Mouse (Mus musculus) retina, adult 2 months (tissue): ENCODE measurements around the gene Pcp2.

Source experiments
- DNase-seq: peaks from one replicate; pipeline ENCODE4 v3.0.0-alpha.2; 2012; ENCODE audit warnings: low read depth, low spot score

Gene Pcp2

DNA sequence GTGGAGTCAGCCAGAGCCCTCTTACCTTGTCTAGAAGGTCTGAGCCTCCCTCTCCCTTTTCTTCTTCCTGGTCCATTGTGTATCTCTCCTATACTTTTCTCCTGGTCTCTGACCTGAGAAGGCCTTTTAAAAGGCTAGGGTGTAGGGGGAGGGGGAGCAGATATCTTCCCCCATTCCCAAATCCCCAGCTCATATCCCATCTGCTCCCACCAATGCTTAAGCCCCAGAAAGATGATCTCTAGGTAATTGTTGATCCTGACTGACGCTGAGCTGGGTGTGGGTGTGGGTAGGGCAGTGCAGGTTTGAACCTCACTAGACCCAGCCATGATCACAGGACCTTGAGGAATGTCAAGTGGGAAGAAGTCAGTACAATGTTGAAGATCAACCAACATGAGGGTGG, at the start of gene Pcp2:
Pcp2 (minus strand) TSS at position 101 of the 400 bp plus-strand sequence.
- DNase-seq: no peak

DNA sequence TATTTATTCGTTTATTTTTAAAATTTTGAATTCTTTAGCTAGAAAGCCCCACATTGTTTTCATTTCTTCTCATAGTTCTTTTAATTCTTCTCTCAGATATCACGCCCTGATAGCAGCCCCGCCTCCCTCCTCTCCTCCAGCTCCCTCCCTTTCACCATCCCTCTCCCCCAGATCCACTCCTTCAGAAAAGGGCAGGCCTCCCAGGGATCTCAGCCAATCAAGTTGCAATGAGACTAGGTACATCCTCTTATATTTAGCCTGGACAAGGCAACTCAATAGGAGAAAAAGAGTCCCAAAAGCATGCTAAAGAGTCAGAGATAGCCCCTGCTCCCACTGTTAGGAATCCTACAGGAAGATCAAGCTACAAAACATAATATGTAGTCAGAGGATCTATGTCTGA, 49.3 kb upstream of the Pcp2 start:
- DNase-seq: no peak

- DNase-seq: peak; percentile 65
Observed at GRCm38 (mm10) chr8:3671980-3672491, 46.7 kb upstream of the Pcp2 start, which contains the start of gene Fcor. Fcor (minus strand) TSS chr8:3672362.

DNA sequence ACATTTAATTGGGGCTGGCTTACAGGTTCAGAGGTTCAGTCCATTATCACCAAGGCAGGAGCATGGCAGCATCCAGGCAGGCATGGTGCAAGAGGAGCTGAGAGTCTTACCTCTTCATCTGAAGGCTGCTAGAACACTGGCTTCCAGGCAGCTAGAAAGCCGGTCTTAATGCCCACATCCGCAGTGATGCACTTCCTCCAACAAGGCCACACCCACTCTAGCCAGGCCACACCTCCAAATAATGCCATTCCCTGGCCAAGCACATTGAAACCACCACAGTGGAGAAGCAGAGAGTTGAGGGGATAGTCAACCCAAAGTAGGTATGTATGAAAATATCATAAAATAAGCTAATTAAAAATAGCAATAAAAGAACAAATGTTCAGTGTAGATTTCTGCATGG, 45.0 kb upstream of the Pcp2 start:
- DNase-seq: no peak

DNA sequence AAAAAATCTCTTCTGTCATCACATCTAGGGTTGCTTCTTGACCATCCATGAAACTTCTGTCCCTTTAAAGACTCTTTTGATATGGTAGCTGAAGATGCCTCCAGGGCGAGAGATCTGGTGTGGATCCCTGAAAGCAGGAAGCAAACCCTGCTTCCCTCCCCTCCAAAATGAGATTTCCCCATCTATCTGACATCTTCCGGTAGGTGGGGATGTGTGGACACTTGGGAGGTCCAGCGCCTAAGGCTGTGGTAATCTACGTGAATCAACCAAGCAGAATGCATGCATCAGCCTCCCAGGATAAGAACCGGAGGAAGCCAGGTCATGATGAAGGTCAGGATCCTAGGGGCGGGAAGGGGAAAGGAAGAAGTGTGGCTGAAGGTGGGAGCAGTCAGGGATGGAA, 40.2 kb upstream of the Pcp2 start, which contains the start of gene Mcemp1:
Mcemp1 (plus strand) TSS at position 248 of the 400 bp plus-strand sequence.
- no peak for DNase-seq

- no peak for DNase-seq
Observed at GRCm38 (mm10) chr8:3664405-3664804, 39.1 kb upstream of the Pcp2 start.

DNA sequence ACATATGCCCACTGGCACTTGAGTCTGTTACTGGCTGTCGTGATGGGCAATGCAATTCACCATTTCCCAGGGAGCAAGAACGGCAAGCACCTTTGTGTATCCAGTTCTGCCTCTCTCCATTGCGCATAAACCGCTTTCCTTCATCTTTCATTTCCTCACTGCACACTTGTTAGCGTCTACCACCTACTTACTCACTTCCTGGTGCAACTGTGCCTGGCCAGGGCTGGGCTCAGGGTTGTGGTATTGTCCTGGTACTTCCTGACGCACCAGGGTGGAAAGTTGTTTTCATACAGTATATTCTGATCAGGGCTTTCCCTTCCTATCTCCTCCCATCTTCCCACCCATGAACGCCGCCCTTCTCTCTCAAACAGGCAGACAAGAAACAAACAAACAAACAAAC, 35.5 kb upstream of the Pcp2 start:
- no peak for DNase-seq

- DNase-seq: no peak
Observed at GRCm38 (mm10) chr8:3656725-3657381, 31.5 kb upstream of the Pcp2 start.

DNA sequence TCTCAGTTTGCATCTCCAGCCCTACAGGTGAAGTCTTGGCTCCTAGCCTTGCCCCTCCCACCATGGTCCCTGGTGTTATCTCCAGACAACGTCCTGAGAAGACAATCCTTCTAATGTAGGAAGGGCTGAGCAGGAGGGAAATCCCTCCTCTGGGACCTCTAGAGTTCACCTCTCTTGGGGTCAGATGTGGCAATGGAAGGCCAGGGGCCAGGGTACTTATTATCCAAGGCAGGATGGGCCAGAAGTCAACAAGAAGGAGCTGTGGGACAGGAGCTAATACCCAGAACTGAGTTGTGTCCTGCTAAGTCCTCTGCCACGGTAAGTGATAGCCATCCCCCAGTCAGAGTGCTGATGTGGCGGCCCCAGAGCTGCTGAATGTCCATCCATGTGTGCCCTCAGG, 30.2 kb upstream of the Pcp2 start, which contains the start of gene Retn:
Retn (plus strand) TSS at position 245 of the 400 bp plus-strand sequence.
- no peak for DNase-seq

GRCm38 (mm10) chr8:3654726-3655508, 29.6 kb upstream of the Pcp2 start:
- no peak for DNase-seq

- no peak for DNase-seq
Observed at GRCm38 (mm10) chr8:3652845-3653244, 27.5 kb upstream of the Pcp2 start.

- DNase-seq: no peak
Observed at GRCm38 (mm10) chr8:3648990-3649389, 23.6 kb upstream of the Pcp2 start.

DNA sequence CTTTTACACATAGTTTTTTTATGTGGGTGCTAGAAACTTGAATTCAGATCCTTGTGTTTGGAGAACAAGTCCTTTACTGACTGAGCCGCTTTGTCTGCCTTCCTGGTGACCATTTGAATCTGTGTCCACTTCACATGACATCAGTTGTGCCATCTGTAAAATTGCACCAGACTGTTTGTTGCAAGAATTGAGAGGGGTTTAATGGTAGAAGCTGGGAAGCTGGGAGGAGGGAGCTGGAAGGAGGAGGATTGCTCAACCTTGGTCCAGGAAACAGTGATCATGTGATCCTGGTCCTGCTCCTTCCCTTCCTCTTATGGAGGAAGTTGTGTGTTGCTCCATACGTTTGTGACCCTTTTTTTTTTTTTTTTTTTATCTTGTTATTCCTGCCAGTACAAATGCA, 22.9 kb upstream of the Pcp2 start:
- no peak for DNase-seq

- DNase-seq: no peak
Observed at GRCm38 (mm10) chr8:3647561-3647960, 22.2 kb upstream of the Pcp2 start.

- no peak for DNase-seq
Observed at GRCm38 (mm10) chr8:3646824-3647531, 21.6 kb upstream of the Pcp2 start.

DNA sequence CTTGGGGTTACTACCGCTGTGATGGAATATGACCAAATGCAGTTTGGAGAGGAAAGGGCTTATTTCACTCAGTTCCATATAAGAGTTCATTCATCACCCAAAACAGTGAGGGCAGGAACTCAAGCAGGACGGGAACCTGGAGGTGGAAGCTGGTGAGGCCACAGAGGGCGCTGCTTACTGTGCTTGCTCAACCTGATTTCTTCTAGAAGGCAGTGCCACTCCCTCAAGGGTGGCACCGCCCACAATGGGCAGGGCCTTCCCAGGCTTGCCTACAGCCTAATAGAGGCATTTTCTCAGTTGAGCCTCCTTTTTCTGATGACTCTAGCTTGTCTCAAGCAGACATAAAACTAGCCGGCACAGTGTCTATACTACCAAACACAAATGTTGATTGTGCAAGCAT, 20.5 kb upstream of the Pcp2 start:
- no peak for DNase-seq

DNA sequence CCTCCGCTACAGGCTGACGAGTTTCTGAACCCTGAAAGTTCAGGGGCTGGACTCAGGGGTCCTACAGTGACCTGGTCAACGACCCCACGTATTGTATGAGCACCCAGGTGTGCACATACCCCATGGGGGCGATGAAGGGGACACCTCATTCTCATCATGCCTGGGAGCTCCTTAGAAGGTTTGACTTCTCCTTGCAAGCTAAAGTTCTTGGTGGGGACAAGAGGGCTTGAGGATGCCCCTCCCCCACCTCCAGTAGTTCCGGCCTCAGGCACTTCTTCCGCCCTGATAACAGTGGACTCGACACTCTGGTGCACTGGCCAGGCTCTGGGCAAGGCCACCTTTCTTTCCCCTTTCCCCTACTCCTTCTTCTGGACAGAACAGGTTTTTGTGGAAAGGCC, 6.1 kb upstream of the Pcp2 start:
- DNase-seq: no peak

DNA sequence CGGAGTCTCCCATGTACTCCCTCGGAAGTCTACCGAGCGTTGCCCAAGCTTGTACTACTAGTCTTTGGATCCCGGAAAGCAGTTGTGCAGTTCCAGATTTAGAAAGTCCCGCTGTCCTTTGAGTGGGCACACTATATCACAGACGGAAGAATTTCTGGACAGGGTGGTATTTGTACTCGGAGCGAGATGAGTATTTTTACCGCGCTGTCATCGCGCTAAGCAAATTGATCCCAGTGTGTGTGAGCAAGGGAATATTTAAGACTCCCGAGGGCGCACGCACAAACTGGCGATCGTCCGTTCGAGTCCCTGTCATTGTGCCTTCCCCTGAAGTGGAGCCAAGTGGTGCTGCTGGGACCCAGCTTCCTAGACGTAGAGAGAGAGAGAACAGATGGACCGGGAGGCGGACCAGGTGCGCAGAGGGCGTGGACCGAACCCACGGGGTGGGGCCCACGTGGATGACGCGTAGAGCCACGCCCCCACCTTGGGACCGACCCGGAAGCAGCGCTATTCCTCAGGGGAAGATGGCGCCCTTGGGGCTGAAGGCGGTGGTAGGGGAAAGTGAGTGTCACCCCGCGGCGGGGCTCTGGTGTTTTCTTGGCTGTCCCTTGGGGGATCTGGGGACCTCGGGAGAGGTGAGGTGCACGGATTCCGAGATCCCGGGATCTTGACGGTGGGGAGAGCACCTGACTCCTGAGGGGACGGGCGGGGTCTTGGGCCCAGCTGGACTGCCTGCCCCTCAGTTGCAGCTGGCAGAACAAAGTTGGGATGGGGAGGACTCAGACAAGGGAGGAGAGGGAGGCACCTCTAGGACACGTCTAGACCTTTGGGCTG, 5.5 kb upstream of the Pcp2 start, which contains the start of gene Stxbp2:
Stxbp2 (plus strand) TSS at position 309 of the 831 bp plus-strand sequence.
- DNase-seq: peak; percentile 66

- DNase-seq: no peak
Observed at GRCm38 (mm10) chr8:3628014-3628413, 2.7 kb upstream of the Pcp2 start.

DNA sequence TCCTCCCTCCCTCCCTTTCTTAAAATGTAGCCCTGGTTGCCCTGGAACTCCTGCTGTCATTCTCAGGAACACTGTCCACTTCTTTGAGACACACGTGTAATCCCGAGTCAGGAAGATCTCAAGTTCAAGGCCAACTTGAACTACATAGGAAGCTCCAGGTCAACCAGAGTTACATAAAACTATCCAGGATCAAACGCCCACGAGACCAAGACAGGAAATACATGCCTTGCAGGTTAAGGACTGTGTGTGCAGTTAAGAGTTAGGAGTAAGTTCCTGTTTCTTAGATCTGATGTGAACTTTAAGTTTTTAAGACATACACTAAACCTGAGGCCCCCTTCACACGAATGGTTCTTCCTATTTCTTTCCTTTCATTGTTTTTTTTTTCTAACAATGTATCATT, 1.6 kb upstream of the Pcp2 start:
- no peak for DNase-seq

DNA sequence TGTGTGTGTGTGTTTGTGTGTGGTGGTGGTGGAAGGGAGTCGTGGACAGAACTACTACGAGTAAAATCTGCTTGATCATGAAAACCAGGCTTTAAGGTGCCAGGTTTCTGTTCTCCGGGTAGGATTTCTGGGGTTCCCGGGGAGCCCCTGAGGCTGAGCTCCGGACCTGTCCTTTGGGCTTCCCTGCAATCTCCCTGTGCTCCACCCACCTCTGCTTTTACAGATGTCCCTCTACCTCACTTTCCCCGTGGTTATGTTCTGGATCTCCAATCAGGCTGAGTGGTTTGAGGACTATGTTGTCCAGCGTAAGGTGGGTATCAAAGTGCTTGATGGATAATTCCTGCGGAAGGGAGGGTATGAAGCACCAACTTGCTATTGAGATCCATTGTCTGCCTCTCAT, 3.2 kb downstream of the Pcp2 start:
- no peak for DNase-seq
